ENCODE assay signal across 7 mouse cellular contexts in the genomic region with DNA sequence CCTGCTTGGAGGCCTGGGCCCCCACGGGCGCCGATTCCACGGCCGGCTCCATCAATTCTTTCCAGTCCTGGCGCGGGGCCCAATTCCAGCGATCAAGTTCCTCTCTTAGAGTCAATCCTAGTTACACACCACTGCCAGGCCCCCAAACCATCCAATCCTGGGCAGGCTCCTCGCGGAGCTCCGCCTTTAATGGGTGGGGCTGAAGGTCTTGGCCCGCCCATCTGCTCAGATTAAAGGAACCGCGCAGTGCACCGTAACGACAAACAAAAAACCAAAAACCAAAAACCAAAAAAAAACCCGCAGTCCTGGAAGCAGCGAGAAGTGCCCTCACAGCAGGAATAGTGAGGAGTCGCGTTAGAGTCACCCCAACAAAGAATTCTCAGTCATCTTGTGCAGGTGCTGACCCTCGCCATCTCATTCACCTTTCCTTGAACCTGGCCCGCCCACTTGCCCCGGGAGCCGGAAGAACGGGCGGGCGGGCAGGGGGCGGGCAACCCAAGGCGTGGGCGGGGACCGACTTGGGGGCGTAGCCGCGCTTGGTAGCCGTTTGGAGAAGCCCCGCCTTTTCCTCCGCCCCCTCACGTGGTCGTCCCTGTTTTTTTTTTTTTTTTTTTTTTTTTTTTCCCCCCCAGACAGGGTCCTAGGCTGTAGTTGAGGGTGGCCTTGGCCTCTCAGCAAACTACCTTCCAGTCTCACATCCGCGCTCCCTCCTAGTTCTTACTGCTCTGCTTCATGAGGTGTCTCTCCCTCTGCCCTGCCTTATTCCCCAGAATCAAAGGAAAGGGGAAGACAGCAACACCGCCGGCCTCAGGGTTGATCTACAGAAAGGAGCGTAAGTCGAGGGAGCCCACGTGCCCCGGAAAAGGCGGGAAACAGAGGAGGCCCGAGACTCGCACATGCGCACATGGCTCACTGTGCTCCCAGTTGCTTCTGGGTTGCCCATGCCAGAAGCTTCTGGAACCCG. TPM values are rescaled to one million over a fixed set of nuclear protein-coding genes. Genes with fewer than 3 reads are reported as not detected.
DNase-seq lines count a peak whose midpoint lies in the region; ATAC-seq lines count a peak whose summit lies in the region.

No protein-coding gene starts in this region.

- intact Hi-C loops in gastrocnemius, postnatal 36 days (cut with DNase I), result no loop called here
- intact Hi-C loops in left cerebral cortex, postnatal 36 days (cut with DNase I), result no loop called here

- peak overlapping the region; percentile 70 for H3K4me3 ChIP-seq in intestine, embryonic 16.5 days (ENCODE audit: low read length)
- H3K4me3 ChIP-seq in midbrain, embryonic 11.5 days (ENCODE audit: low read depth, low read length), result peak overlapping the region; percentile 69

- H3K4me2 ChIP-seq in intestine, embryonic 16.5 days (ENCODE audit: low read depth, low read length), result peak overlapping the region; percentile 68
- H3K4me2 ChIP-seq in midbrain, embryonic 11.5 days, result peak overlapping the region; percentile 88

- WGBS in intestine, embryonic 16.5 days, result 5% methylated on average over 47 of the region's 52 CpGs
- WGBS in midbrain, embryonic 11.5 days, result 7% methylated on average over 51 of the region's 52 CpGs

- H3K9me3 ChIP-seq in intestine, embryonic 16.5 days (ENCODE audit: control insufficient read depth, low read length), result no peaks in the 10 kb centered on the region
- no peaks in the 10 kb centered on the region for H3K9me3 ChIP-seq in midbrain, embryonic 11.5 days (ENCODE audit: control insufficient read depth, low read length)

- peak; percentile 98 for DNase-seq in adrenal gland, adult 2 months
- peak; percentile 86 for DNase-seq in embryo, embryonic 11.5 days (ENCODE audit: low read depth, low spot score)
- DNase-seq in gastrocnemius, postnatal 36 days, result peak; percentile 96 to 98
- peak; percentile 93 to 95 for DNase-seq in left cerebral cortex, postnatal 36 days (ENCODE audit: low spot score in 2 of 2)
- peak; percentile 99 for DNase-seq in midbrain, embryonic 11.5 days (ENCODE audit: low spot score, missing footprints)
- peak; percentile 95 for DNase-seq in skeletal muscle tissue, adult 2 months (ENCODE audit: low read depth, low spot score)

- no peaks in the 10 kb centered on the region for H3K36me3 ChIP-seq in intestine, embryonic 16.5 days (ENCODE audit: control insufficient read depth, insufficient read depth, low read length)
- H3K36me3 ChIP-seq in midbrain, embryonic 11.5 days (ENCODE audit: control insufficient read depth, insufficient read depth, low read length), result no peaks in the 10 kb centered on the region

- peak overlapping the region; percentile 78 for H3K9ac ChIP-seq in intestine, embryonic 16.5 days (ENCODE audit: low read depth, low read length)
- H3K9ac ChIP-seq in midbrain, embryonic 11.5 days (ENCODE audit: low read length), result peak overlapping the region; percentile 73

- peak overlapping the region; percentile 58; the same call in 1 of the 2 replicates for H3K27ac ChIP-seq in intestine, embryonic 16.5 days (ENCODE audit: low read length)
- no peak overlapping the region; the same call in 1 of the 2 replicates for H3K27ac ChIP-seq in midbrain, embryonic 11.5 days (ENCODE audit: low read depth, low read length)

- H3K27me3 ChIP-seq in intestine, embryonic 16.5 days (replicated peaks; ENCODE audit: control insufficient read depth, insufficient read depth, low read length), result no peaks in the 10 kb centered on the region
- no peaks in the 10 kb centered on the region for H3K27me3 ChIP-seq in midbrain, embryonic 11.5 days (ENCODE audit: control insufficient read depth, insufficient read depth, low read length)

- peaks cover 31% of the 10 kb centered on the region for H3K4me1 ChIP-seq in intestine, embryonic 16.5 days (ENCODE audit: control insufficient read depth, insufficient read depth, low read length)
- peaks cover 7% of the 10 kb centered on the region for H3K4me1 ChIP-seq in midbrain, embryonic 11.5 days (ENCODE audit: control insufficient read depth, insufficient read depth, low read length)

- ATAC-seq in intestine, embryonic 16.5 days, result peak; percentile 97
- peak; percentile 97 for ATAC-seq in midbrain, embryonic 11.5 days (ENCODE audit: low FRiP score)

RNA-seq across cellular contexts. Expression of gene Lipe, which starts 2.7 kb away (rescaled TPM):
- 100 to 1,000 TPM; 372 to 462 TPM for total RNA-seq in adrenal gland, adult 2 months (2021)
- polyA plus RNA-seq in adrenal gland, adult 2 months (2012; rRNA removed), result 471 and 632 TPM in 2 replicates
- total RNA-seq in gastrocnemius, postnatal 36 days (2021), result 10 to 100 TPM; 18.6 to 20.6 TPM
- 9.1 and 11.8 TPM in 2 replicates for polyA plus RNA-seq in intestine, embryonic 16.5 days (2015; fragmentation: Nextera tagmentation; extraction: Ambion mirVana)
- total RNA-seq in left cerebral cortex, postnatal 36 days (2021), result 10 to 100 TPM in 1 of 2 experiments, 1 to 10 TPM in 1; 6.0 to 11.2 TPM
- polyA plus RNA-seq in midbrain, embryonic 11.5 days (2014; fragmentation: Nextera tagmentation; extraction: Ambion mirVana), result 1.7 and 2.3 TPM in 2 replicates

RNA-seq across cellular contexts. Expression of gene Cxcl17, which starts 16.8 kb away (rescaled TPM):
- not detected for total RNA-seq in adrenal gland, adult 2 months (2021)
- not detected in 2 replicates for polyA plus RNA-seq in adrenal gland, adult 2 months (2012; rRNA removed)
- not detected for total RNA-seq in gastrocnemius, postnatal 36 days (2021)
- 0.18 and 0.43 TPM in 2 replicates for polyA plus RNA-seq in intestine, embryonic 16.5 days (2015; fragmentation: Nextera tagmentation; extraction: Ambion mirVana)
- not detected for total RNA-seq in left cerebral cortex, postnatal 36 days (2021)
- polyA plus RNA-seq in midbrain, embryonic 11.5 days (2014; fragmentation: Nextera tagmentation; extraction: Ambion mirVana), result 0.18 and 0.22 TPM in 2 replicates

RNA-seq across cellular contexts. Expression of gene Cnfn, which starts 26.3 kb away (rescaled TPM):
- not detected for total RNA-seq in adrenal gland, adult 2 months (2021)
- 1.8 TPM in 1 of 2 replicates, not detected in the other for polyA plus RNA-seq in adrenal gland, adult 2 months (2012; rRNA removed)
- not detected for total RNA-seq in gastrocnemius, postnatal 36 days (2021)
- 0.69 and 1.1 TPM in 2 replicates for polyA plus RNA-seq in intestine, embryonic 16.5 days (2015; fragmentation: Nextera tagmentation; extraction: Ambion mirVana)
- not detected for total RNA-seq in left cerebral cortex, postnatal 36 days (2021)
- polyA plus RNA-seq in midbrain, embryonic 11.5 days (2014; fragmentation: Nextera tagmentation; extraction: Ambion mirVana), result not detected in 2 replicates

Comparison
In these comparisons a context has a peak if more than half of its experiments do, and no peak if none do; other contexts are left out.
1. RNA of gene Lipe, which starts 2.7 kb away (total RNA-seq): 372 to 462 TPM in adrenal gland, adult 2 months; 18.6 to 20.6 TPM in gastrocnemius, postnatal 36 days and 6.0 to 11.2 TPM in left cerebral cortex, postnatal 36 days; every median in the first group is over 10 times any median in the second.
2. Peak in every context shown above with its lines, with median percentiles within 50 percentile points of each other: DNase-seq.